Mouse (Mus musculus) midbrain, embryonic 15.5 days (tissue): ENCODE measurements around the gene Gcn1l1. TPM values are rescaled to one million over a fixed set of nuclear protein-coding genes. Genes with fewer than 3 reads are reported as not detected.

Source experiments
- ATAC-seq: fragments of 200-750 bp; cut with Nextera tagmentation; replicated peaks from 2 replicates; pipeline ENCODE4 v1.8.0; 2017; ENCODE audit warnings: moderate TSS enrichment
- H3K27ac ChIP-seq: fragments of 300-500 bp; sonication (generic); 2 replicates; pipeline ENCODE4 v1.5.1; 2015; ENCODE audit warnings: mild to moderate bottlenecking, inconsistent platforms
- H3K27me3 ChIP-seq: fragments of 300-500 bp; sonication (generic); replicated peaks from 2 replicates; pipeline ENCODE4 v1.6.1; 2015; ENCODE audit warnings: inconsistent platforms
- H3K36me3 ChIP-seq: fragments of 300-500 bp; sonication (generic); replicated peaks from 2 replicates; pipeline ENCODE4 v1.6.1; 2015; ENCODE audit warnings: inconsistent platforms
- H3K4me1 ChIP-seq: fragments of 300-500 bp; sonication (generic); 2 replicates; pipeline ENCODE4 v1.6.1; 2015; ENCODE audit warnings: inconsistent platforms
- H3K4me2 ChIP-seq: fragments of 300-500 bp; sonication (generic); 2 replicates; pipeline ENCODE4 v1.6.1; 2015; ENCODE audit warnings: inconsistent platforms, mild to moderate bottlenecking, moderate library complexity
- H3K4me3 ChIP-seq: fragments of 300-500 bp; sonication (generic); 2 replicates; pipeline ENCODE4 v1.5.1; 2015; ENCODE audit warnings: mild to moderate bottlenecking, inconsistent platforms
- H3K9ac ChIP-seq: fragments of 300-500 bp; sonication (generic); 2 replicates; pipeline ENCODE4 v1.6.1; 2015; ENCODE audit warnings: mild to moderate bottlenecking, inconsistent platforms
- H3K9me3 ChIP-seq: fragments of 300-500 bp; sonication (generic); 2 replicates; pipeline ENCODE4 v1.6.1; 2016; ENCODE audit warnings: inconsistent platforms
- WGBS: fragments of 180-500 bp; shearing (Covaris S2); methylation state at CpG from one replicate; pipeline ENCODE4 v1.1.7; 2015; ENCODE audit warnings: mixed read lengths; 5-methylcytosine and 5-hydroxymethylcytosine counted together
- polyA plus RNA-seq: library from polyadenylated mRNA; unstranded; fragments of >200 nt; fragmentation: Nextera tagmentation; extraction: Ambion mirVana; gene quantifications from 2 replicates; pipeline ENCODE4 v1.2.1, GENCODE M21; 2015

The Gcn1l1 gene
- polyA plus RNA-seq, 1 experiment from 2014 or later = 53.4 TPM

- Histone ChIP-seq H3K9ac (no peak overlapping the region), H3K4me3 (no peak overlapping the region), H3K4me2 (no peak overlapping the region), H3K9me3 (no peaks in the 10 kb centered on the region), H3K36me3 (peaks cover 12% of the 10 kb centered on the region; the same call in 1 of the 2 replicates), H3K4me1 (peaks cover 11% of the 10 kb centered on the region), H3K27me3 (no peaks in the 10 kb centered on the region), H3K27ac (no peak overlapping the region)
- ATAC-seq = no peak
- 80% methylated on average over 6 of the region's 6 CpGs for WGBS
These were observed 91.6 kb downstream of the Gcn1l1 start for GRCm38 (mm10) chr5:115656677-115657076.

GRCm38 (mm10) chr5:115657234-115657633 lies 92.2 kb downstream of the Gcn1l1 start:
- Histone ChIP-seq H3K9ac (no peak overlapping the region), H3K27me3 (no peaks in the 10 kb centered on the region), H3K4me2 (no peak overlapping the region), H3K4me1 (peaks cover 6% of the 10 kb centered on the region), H3K36me3 (peaks cover 16% of the 10 kb centered on the region; the same call in 1 of the 2 replicates), H3K9me3 (no peaks in the 10 kb centered on the region), H3K27ac (no peak overlapping the region), H3K4me3 (no peak overlapping the region)
- no peak for ATAC-seq
- WGBS = 69% methylated on average over 1 of the region's 1 CpGs

DNA sequence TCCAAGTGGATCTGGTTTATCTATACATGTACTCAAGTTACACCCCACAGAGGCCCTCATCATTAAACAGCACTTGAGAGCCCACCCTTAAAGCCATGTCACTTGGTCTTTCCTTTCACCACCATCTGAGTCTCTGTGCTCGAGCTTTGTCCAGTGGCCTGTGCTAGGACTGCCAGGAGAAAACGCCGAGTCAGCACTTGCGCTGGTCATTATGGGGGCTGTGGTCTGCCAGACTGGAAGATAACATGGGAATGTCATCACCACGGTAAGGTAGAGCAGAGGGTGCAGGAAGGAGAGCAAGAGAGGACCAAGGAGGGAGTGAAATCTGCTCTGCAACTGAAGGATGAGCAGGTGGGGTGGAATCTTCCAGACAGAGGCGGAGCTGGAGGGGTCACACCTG lies 93.3 kb downstream of the Gcn1l1 start:
- Histone ChIP-seq H3K27ac (no peak overlapping the region), H3K9ac (no peak overlapping the region), H3K4me2 (no peak overlapping the region), H3K9me3 (no peaks in the 10 kb centered on the region), H3K4me3 (no peak overlapping the region), H3K36me3 (peaks cover 20% of the 10 kb centered on the region), H3K4me1 (no peaks in the 10 kb centered on the region), H3K27me3 (no peaks in the 10 kb centered on the region)
- 86% methylated on average over 6 of the region's 6 CpGs for WGBS
- ATAC-seq = no peak

DNA sequence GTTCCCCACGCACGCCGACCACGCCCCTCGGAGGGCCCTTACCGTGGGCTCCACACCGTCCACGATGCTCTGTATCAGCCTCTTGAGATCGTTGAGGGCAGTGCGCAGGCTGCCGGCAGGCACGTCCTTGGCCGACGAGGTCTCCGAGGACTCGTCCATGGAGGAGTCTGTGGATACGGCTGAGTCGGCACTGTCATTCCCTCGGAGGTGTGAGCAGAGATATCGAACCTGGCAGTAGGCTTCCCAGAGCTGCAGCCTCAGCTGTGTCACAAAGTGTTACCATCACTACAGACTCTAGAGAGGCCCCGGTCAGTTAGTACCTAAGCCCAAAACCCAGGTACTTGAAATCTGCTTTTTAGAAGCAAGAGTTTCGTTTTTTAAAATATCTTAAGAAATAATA lies 97.6 kb downstream of the Gcn1l1 start:
- no peaks in the 10 kb centered on the region for H3K27me3 ChIP-seq
- no peak overlapping the region for H3K9ac ChIP-seq
- H3K4me2 ChIP-seq = no peak overlapping the region
- no peak for ATAC-seq
- H3K4me3 ChIP-seq = no peak overlapping the region
- H3K36me3 ChIP-seq = peaks cover 20% of the 10 kb centered on the region
- 79% methylated on average over 22 of the region's 22 CpGs for WGBS
- H3K4me1 ChIP-seq = 0 out of 2 replicates have a peak, but pooled peaks cover 3% of the 10 kb centered on the region
- no peaks in the 10 kb centered on the region for H3K9me3 ChIP-seq
- no peak overlapping the region for H3K27ac ChIP-seq

DNA sequence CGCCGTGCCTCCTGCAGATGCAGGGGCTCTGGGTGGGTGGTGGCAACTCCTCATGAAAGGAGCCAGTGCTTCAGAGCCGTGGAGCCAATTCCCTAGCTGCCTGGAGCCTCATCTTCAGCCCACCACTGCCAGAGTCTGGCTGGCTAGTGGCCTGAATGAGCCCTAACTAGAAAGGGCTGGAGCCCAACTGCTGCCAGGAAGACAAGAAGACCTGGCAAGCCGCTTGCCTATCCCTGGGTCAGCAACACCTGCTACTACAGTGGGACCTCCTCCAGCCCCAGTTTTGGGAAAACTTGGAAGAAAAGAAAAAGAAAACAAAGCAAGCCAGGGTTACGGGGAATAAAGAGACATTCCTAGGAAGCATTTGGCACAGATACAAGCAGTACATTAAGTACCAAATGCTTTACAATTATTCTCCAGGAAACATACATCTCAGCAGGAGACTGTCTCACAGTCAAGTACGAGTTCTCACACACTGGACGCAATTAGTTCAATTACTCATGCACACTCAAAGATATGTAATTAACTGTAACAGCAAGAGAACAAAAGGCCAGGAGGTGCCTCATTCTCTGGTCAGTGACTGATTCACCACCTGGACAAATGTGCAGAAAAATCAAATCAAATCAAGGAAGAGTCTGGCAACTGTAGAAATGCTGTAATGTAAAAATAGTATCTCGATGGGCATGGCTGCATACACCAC lies 101.5 kb downstream of the Gcn1l1 start:
- Histone ChIP-seq H3K9me3 (no peaks in the 10 kb centered on the region), H3K4me1 (0 out of 2 replicates have a peak, but pooled peaks cover 3% of the 10 kb centered on the region), H3K4me2 (no peak overlapping the region), H3K4me3 (no peak overlapping the region), H3K9ac (no peak overlapping the region), H3K27ac (no peak overlapping the region), H3K36me3 (peaks cover 7% of the 10 kb centered on the region), H3K27me3 (no peaks in the 10 kb centered on the region)
- WGBS = 52% methylated on average over 8 of the region's 8 CpGs
- ATAC-seq = no peak

DNA sequence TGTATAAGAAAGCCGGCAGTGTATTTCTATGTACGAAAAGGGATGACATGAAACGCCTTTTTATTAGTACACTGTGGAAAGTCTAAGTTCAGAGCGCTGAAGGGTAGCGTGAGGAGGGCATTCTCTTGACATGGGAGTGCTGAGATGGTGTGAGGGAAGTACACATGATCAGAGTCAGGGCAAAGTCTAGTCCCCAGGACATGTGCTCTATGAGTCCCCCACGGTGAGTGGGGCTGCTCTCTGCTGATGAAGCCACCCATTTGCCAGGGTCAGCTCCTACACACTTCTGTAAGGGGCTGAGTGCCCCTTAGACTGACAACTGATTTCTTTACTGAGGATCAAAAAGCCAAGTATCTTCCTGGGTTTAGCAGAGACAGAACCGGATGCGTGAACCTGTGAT lies 102.2 kb downstream of the Gcn1l1 start:
- Histone ChIP-seq H3K9ac (no peak overlapping the region), H3K9me3 (no peaks in the 10 kb centered on the region), H3K36me3 (peaks cover 4% of the 10 kb centered on the region), H3K4me3 (no peak overlapping the region), H3K4me2 (no peak overlapping the region), H3K4me1 (0 out of 2 replicates have a peak, but pooled peaks cover 3% of the 10 kb centered on the region), H3K27me3 (no peaks in the 10 kb centered on the region), H3K27ac (no peak overlapping the region)
- ATAC-seq = no peak
- 63% methylated on average over 8 of the region's 8 CpGs for WGBS

DNA sequence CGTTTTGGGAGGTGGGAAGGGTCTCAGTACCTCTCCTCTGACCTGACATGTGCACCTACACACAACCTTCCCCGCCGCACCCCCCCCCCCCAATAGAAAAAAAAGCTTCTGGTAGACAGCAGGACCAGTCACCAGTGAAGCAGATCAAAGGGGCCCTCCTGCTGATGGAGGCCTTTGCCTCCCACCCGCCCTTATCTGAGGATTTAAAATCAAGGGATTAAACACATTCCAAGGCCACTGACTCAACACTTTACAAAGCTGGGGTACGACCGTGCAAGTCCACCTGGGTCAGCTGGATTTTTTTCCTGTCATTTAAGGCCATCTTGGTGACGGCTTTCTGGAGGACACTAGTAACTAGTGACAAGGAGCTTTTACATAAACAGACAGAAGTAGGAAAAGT lies 102.8 kb downstream of the Gcn1l1 start:
- Histone ChIP-seq H3K27ac (no peak overlapping the region), H3K36me3 (no peaks in the 10 kb centered on the region), H3K9ac (no peak overlapping the region), H3K4me3 (no peak overlapping the region), H3K4me2 (no peak overlapping the region), H3K27me3 (no peaks in the 10 kb centered on the region), H3K4me1 (0 out of 2 replicates have a peak, but pooled peaks cover 3% of the 10 kb centered on the region), H3K9me3 (no peaks in the 10 kb centered on the region)
- no peak for ATAC-seq
- 8% methylated on average over 7 of the region's 7 CpGs for WGBS

DNA sequence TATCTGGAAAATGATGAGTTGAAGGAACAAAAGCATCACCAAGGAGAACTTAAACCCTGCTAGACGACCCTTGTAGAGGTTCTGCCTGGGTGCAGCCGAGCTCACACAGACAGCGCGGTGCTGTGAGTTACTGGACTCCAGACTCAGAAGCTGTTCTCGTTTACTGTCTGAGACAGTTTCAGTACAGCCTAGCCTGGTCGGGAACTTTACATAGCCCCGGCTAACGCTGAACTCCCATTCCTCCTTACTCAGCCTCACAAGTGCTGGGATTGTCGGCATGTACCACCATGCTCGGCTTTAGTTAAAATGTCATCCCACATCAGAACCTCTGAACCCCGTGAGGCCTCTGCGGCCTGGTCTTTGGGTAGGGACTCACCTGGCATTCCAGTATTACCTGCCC lies 103.9 kb downstream of the Gcn1l1 start:
- Histone ChIP-seq H3K4me1 (0 out of 2 replicates have a peak, but pooled peaks cover 3% of the 10 kb centered on the region), H3K4me3 (no peak overlapping the region), H3K36me3 (no peaks in the 10 kb centered on the region), H3K9ac (no peak overlapping the region), H3K4me2 (no peak overlapping the region), H3K9me3 (no peaks in the 10 kb centered on the region), H3K27me3 (no peaks in the 10 kb centered on the region), H3K27ac (no peak overlapping the region)
- WGBS = 78% methylated on average over 12 of the region's 12 CpGs
- no peak for ATAC-seq

DNA sequence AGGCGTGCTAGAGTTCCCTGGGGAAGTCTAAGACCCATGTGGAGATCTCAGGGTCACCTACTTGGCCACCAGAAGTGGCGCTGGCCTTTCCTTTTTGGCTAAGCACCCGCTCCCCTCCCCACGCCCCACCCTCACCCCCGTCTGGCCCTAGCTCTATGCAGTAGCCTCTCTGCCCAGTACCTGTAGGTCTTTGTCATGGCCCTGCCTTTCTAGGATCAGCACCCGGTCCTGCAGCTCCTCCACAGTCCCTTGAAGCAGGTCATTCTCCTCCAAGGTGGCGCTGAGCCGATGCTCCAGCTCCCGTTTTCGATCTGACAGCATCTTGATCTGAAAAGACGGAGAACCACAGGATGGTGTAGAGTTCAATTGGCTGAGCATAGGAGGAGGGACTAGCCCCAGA lies 104.9 kb downstream of the Gcn1l1 start:
- H3K9ac ChIP-seq = no peak overlapping the region
- H3K4me3 ChIP-seq = no peak overlapping the region
- H3K36me3 ChIP-seq = no peaks in the 10 kb centered on the region
- H3K27me3 ChIP-seq = no peaks in the 10 kb centered on the region
- WGBS = 87% methylated on average over 11 of the region's 11 CpGs
- no peaks in the 10 kb centered on the region for H3K9me3 ChIP-seq
- H3K4me1 ChIP-seq = 0 out of 2 replicates have a peak, but pooled peaks cover 3% of the 10 kb centered on the region
- no peak overlapping the region for H3K27ac ChIP-seq
- no peak for ATAC-seq
- no peak overlapping the region for H3K4me2 ChIP-seq

DNA sequence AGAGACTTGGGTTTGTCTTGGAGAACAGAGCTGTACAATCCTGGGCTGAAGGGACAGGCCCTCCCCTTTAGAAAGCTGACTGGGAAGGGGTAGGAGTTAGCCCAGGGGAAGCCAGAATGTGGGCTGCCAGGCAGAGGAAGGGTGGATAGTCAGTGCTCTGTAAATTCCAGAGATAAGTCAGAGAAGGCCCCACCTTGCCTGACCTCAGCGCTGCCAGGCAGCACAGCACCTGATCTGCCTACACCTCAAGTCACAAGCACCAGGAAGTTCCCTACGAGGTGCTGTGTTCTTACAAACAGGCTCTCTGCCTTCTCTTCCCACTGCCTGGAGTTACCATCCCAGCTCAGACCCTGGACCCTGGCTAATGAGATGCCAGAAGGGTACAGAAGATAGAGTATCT lies 105.4 kb downstream of the Gcn1l1 start:
- H3K4me1 ChIP-seq = 0 out of 2 replicates have a peak, but pooled peaks cover 3% of the 10 kb centered on the region
- H3K9me3 ChIP-seq = no peaks in the 10 kb centered on the region
- no peak overlapping the region for H3K9ac ChIP-seq
- no peaks in the 10 kb centered on the region for H3K27me3 ChIP-seq
- no peak for ATAC-seq
- H3K4me3 ChIP-seq = no peak overlapping the region
- H3K27ac ChIP-seq = no peak overlapping the region
- H3K4me2 ChIP-seq = no peak overlapping the region
- WGBS = 77% methylated on average over 2 of the region's 2 CpGs
- H3K36me3 ChIP-seq = no peaks in the 10 kb centered on the region

GRCm38 (mm10) chr5:115671846-115672245 lies 106.8 kb downstream of the Gcn1l1 start:
- H3K27ac ChIP-seq = no peak overlapping the region
- no peak for ATAC-seq
- WGBS = 69% methylated on average over 8 of the region's 8 CpGs

More at GRCm38 (mm10) chr5:115671846-115672245, 106.8 kb downstream of the Gcn1l1 start:
- Histone ChIP-seq H3K27me3 (no peaks in the 10 kb centered on the region), H3K4me1 (no peaks in the 10 kb centered on the region), H3K9me3 (no peaks in the 10 kb centered on the region), H3K36me3 (no peaks in the 10 kb centered on the region), H3K4me3 (no peak overlapping the region), H3K4me2 (no peak overlapping the region), H3K9ac (no peak overlapping the region)
